Mouse (Mus musculus): ENCODE data around the gene Chd2. TPM values are rescaled to one million over a fixed set of nuclear protein-coding genes. Genes with fewer than 3 reads are reported as not detected.
A peak's percentile ranks its signal among the peaks of the same experiment; 100 is the strongest.
"Not testable (repeated sequence)": the region's sequence is repeated elsewhere in the genome, so short reads cannot be mapped to it uniquely, and the experiment has no call there.

The Chd2 gene
- polyA plus RNA-seq, 1 experiment from 2014 or later, result 40.2 TPM

DNA sequence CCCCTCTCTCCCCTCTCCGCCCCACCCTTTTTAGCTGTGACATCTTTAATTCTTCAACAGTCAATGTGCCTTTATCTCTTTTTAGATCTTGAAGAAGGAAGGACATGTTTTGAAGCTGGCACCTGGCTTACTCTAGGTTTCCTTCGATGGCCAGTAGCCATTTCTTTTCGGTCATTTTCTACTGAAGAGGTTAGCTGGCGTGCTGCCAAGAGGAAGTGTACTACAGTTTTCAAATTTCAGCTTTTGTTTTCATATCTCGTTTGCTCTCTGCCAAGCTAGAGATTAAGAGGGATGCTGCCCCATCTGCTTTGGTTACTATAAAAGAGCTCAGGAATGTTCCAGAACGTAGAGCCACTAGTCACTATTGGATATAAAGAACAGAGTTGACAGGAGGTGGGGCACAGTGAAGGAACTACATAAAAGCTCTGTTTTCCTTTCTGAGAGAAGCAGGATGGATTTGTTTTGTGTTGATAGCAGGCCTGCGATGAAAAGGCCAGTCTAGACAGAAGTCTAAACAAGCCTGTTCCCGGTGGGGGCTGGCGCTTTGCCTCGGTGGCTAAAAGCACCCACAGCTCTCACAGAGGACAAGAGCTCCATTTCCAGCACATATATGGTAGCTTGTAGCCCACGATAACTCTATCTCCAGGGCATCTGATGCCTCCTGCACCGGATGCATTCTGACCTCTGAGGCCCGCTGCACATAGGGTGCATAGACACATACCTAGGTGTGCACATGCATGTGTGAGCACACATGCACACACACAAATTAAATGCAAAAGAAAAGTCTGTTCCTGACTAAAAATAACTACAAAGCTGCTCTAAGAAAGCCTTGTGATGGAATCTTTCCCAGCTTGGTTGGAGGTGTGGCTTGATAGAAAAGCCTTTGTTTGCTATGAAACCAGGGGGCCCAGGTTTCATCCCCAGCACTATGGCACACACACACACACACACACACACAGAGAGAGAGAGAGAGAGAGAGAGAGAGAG, 42.7 kb upstream of the Chd2 start:
- Histone ChIP-seq H3K36me3 (ENCODE audit: control insufficient read depth, insufficient read depth, low read length) (no peaks in the 10 kb centered on the region), H3K9me3 (replicated peaks; ENCODE audit: control insufficient read depth, low read length) (no peaks in the 10 kb centered on the region), H3K27ac (ENCODE audit: low read depth, low read length) (peak overlapping the region; percentile 78), H3K9ac (ENCODE audit: low read length) (no peak overlapping the region), H3K4me1 (ENCODE audit: control insufficient read depth, insufficient read depth, low read length) (peaks cover 23% of the 10 kb centered on the region), H3K4me2 (ENCODE audit: low read length) (0 out of 2 replicates have a peak overlapping the region, but pooled peaks have one; percentile 10), H3K27me3 (replicated peaks; ENCODE audit: control insufficient read depth, insufficient read depth, low read length) (no peaks in the 10 kb centered on the region), H3K4me3 (ENCODE audit: low read depth, low read length) (no peak overlapping the region)
- WGBS, result 11% methylated on average over 13 of the region's 13 CpGs
- DNase-seq (ENCODE audit: low spot score) (peak; percentile 84), ATAC-seq (peak; percentile 78)

GRCm38 (mm10) chr7:73583400-73583799, 41.8 kb upstream of the Chd2 start:
- H3K36me3 ChIP-seq (ENCODE audit: control insufficient read depth, insufficient read depth, low read length), result no peaks in the 10 kb centered on the region
- H3K4me2 ChIP-seq (ENCODE audit: low read length), result no peak overlapping the region
- H3K4me1 ChIP-seq (ENCODE audit: control insufficient read depth, insufficient read depth, low read length), result peaks cover 23% of the 10 kb centered on the region
- WGBS, result 69% methylated on average over 7 of the region's 7 CpGs
- DNase-seq (ENCODE audit: low spot score) (no peak), ATAC-seq (no peak)
- no peak overlapping the region for H3K9ac ChIP-seq (ENCODE audit: low read length)
- no peaks in the 10 kb centered on the region for H3K27me3 ChIP-seq (replicated peaks; ENCODE audit: control insufficient read depth, insufficient read depth, low read length)
- H3K4me3 ChIP-seq (ENCODE audit: low read depth, low read length), result no peak overlapping the region
- no peak overlapping the region for H3K27ac ChIP-seq (ENCODE audit: low read depth, low read length)
- H3K9me3 ChIP-seq (replicated peaks; ENCODE audit: control insufficient read depth, low read length), result no peaks in the 10 kb centered on the region

DNA sequence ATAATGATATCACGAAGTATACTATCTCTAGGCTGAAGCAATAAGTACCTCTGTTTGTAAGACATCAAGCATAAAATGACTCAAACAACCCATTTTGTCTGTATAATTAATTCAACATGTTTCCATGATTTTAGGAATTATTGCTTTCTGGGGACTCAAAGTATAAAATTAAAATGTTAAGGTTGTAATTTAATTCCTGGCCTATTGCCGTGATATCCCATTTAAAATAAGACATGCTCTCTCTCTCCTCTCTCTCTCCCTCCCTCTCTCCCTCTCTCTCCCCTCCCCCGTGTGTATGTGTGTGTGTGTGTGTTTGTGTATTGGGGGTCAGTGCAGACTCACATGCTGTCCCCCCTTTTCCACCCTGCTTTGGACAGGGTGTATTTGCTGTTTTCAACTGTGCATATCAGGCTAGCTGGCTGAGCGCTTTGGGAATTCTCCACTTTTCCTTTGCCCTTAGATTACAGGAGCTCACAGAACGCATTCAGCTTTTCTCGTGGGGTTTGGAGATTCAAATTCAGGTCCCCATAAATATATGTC, 40.3 kb upstream of the Chd2 start:
- ATAC-seq, result no peak
- DNase-seq (ENCODE audit: low spot score), result no peak
- Histone ChIP-seq H3K27me3 (replicated peaks; ENCODE audit: control insufficient read depth, insufficient read depth, low read length) (no peaks in the 10 kb centered on the region), H3K4me3 (ENCODE audit: low read depth, low read length) (no peak overlapping the region), H3K36me3 (ENCODE audit: control insufficient read depth, insufficient read depth, low read length) (no peaks in the 10 kb centered on the region), H3K27ac (ENCODE audit: low read depth, low read length) (no peak overlapping the region), H3K9me3 (replicated peaks; ENCODE audit: control insufficient read depth, low read length) (no peaks in the 10 kb centered on the region), H3K4me2 (ENCODE audit: low read length) (no peak overlapping the region), H3K9ac (ENCODE audit: low read length) (no peak overlapping the region), H3K4me1 (ENCODE audit: control insufficient read depth, insufficient read depth, low read length) (peaks cover 23% of the 10 kb centered on the region)
- WGBS, result 80% methylated on average over 6 of the region's 6 CpGs

DNA sequence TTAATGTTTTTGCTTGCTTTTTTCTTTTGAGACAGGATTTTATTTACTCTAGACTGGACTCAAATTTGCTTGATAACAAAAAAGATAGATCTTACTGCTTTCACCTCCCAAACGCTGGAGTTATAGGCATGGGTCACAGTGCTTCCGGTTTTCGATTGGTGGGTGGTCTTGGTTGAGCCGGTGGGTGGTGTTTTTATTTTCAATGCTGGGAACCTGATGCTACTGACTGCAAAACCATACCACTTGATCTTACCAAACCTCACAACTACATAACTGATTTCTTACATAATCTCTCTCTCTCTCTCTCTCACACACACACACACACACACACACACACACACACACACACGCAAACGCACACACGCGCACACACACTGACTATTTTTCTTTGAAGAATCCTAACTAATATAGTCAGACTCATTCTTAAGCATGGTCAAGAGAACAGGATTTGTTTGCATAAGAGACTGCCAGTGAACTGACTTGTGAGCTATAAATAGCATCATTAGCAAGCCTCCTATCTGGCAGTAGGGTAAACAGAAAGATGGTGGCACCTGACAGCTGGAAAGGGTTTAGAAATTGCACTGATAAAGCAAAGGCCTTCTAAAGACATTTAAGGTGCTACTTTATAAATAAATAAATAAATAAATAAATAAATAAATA, 37.6 kb upstream of the Chd2 start:
- H3K4me1 ChIP-seq (ENCODE audit: control insufficient read depth, insufficient read depth, low read length), result peaks cover 11% of the 10 kb centered on the region
- ATAC-seq, result no peak

DNA sequence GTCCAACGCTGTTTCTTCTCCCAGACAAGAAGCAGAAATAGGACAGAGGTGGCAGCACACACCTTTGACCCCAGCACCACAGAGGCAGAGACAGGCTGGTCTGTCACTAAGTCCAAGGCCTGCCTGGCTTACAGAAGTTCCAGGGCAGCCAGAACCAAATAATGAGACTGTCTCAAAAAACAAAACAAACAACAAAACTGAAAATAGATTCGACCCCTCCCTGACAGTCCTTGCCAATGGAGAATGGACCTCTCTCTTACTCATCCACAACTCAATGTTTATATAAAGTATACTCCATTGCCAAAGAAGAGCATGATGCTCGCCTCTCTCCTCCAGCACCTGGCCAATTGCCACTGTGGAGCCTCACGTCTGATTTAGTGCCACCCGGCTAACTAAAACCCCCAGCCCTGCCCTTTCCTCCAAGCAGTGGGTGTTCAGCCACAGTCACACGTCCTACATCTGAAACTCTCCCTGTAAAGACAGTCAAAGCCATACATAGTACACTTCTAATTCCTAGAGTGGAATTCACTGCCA, 36.3 kb upstream of the Chd2 start:
- no peak overlapping the region for H3K9ac ChIP-seq (ENCODE audit: low read length)
- no peak overlapping the region for H3K27ac ChIP-seq (ENCODE audit: low read depth, low read length)
- no peak overlapping the region for H3K4me3 ChIP-seq (ENCODE audit: low read depth, low read length)
- no peaks in the 10 kb centered on the region for H3K27me3 ChIP-seq (replicated peaks; ENCODE audit: control insufficient read depth, insufficient read depth, low read length)
- H3K36me3 ChIP-seq (ENCODE audit: control insufficient read depth, insufficient read depth, low read length), result no peaks in the 10 kb centered on the region
- ATAC-seq (no peak), DNase-seq (ENCODE audit: low spot score) (no peak)
- no peaks in the 10 kb centered on the region for H3K9me3 ChIP-seq (replicated peaks; ENCODE audit: control insufficient read depth, low read length)
- H3K4me1 ChIP-seq (ENCODE audit: control insufficient read depth, insufficient read depth, low read length), result no peaks in the 10 kb centered on the region
- 76% methylated on average over 6 of the region's 6 CpGs for WGBS
- no peak overlapping the region for H3K4me2 ChIP-seq (ENCODE audit: low read length)

More for the DNA sequence above, 37.6 kb upstream of the Chd2 start:
- peak; percentile 42 for DNase-seq (ENCODE audit: low spot score)
- no peak overlapping the region for H3K27ac ChIP-seq (ENCODE audit: low read depth, low read length)
- no peak overlapping the region for H3K4me3 ChIP-seq (ENCODE audit: low read depth, low read length)
- WGBS, result 83% methylated on average over 8 of the region's 8 CpGs
- H3K27me3 ChIP-seq (replicated peaks; ENCODE audit: control insufficient read depth, insufficient read depth, low read length), result no peaks in the 10 kb centered on the region
- H3K9me3 ChIP-seq (replicated peaks; ENCODE audit: control insufficient read depth, low read length), result no peaks in the 10 kb centered on the region
- H3K36me3 ChIP-seq (ENCODE audit: control insufficient read depth, insufficient read depth, low read length), result no peaks in the 10 kb centered on the region
- H3K4me2 ChIP-seq (ENCODE audit: low read length), result no peak overlapping the region
- H3K9ac ChIP-seq (ENCODE audit: low read length), result no peak overlapping the region

GRCm38 (mm10) chr7:73576101-73576936, 34.7 kb upstream of the Chd2 start:
- ATAC-seq (no peak), DNase-seq (ENCODE audit: low spot score) (no peak)
- Histone ChIP-seq H3K4me3 (ENCODE audit: low read depth, low read length) (no peak overlapping the region), H3K27ac (ENCODE audit: low read depth, low read length) (no peak overlapping the region), H3K9me3 (replicated peaks; ENCODE audit: control insufficient read depth, low read length) (no peaks in the 10 kb centered on the region), H3K4me1 (ENCODE audit: control insufficient read depth, insufficient read depth, low read length) (no peaks in the 10 kb centered on the region), H3K9ac (ENCODE audit: low read length) (no peak overlapping the region), H3K36me3 (ENCODE audit: control insufficient read depth, insufficient read depth, low read length) (no peaks in the 10 kb centered on the region), H3K27me3 (replicated peaks; ENCODE audit: control insufficient read depth, insufficient read depth, low read length) (no peaks in the 10 kb centered on the region), H3K4me2 (ENCODE audit: low read length) (no peak overlapping the region)
- 63% methylated on average over 16 of the region's 16 CpGs for WGBS

DNA sequence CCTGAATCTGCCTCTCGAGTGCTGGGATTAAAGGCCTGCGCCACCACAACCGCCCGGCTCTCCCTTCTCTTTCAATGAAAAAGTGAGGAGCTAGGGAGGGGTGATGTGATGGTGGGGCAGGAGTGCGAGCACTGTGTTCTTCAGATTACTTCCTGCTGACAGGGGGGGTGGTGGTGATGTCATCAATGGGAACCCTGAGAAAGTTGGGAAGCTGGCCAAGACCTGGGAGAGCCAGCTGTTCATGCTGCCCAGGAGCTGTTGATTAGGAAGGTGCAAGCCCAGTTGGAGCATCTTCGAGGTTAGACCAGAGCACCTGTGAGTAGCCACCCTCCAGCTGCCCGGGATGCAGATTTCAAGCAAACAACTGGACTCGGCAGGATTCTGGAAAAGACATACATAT, 33.6 kb upstream of the Chd2 start:
- Histone ChIP-seq H3K4me2 (ENCODE audit: low read length) (no peak overlapping the region), H3K27me3 (replicated peaks; ENCODE audit: control insufficient read depth, insufficient read depth, low read length) (no peaks in the 10 kb centered on the region), H3K9ac (ENCODE audit: low read length) (no peak overlapping the region), H3K27ac (ENCODE audit: low read depth, low read length) (no peak overlapping the region), H3K4me1 (ENCODE audit: control insufficient read depth, insufficient read depth, low read length) (no peaks in the 10 kb centered on the region), H3K36me3 (ENCODE audit: control insufficient read depth, insufficient read depth, low read length) (no peaks in the 10 kb centered on the region), H3K9me3 (replicated peaks; ENCODE audit: control insufficient read depth, low read length) (no peaks in the 10 kb centered on the region), H3K4me3 (ENCODE audit: low read depth, low read length) (no peak overlapping the region)
- DNase-seq (ENCODE audit: low spot score) (no peak), ATAC-seq (no peak)
- 40% methylated on average over 8 of the region's 8 CpGs for WGBS

- H3K4me3 ChIP-seq (ENCODE audit: low read depth, low read length); ATAC-seq; H3K4me2 ChIP-seq (ENCODE audit: low read length); H3K27ac ChIP-seq (ENCODE audit: low read depth, low read length); H3K27me3 ChIP-seq (replicated peaks; ENCODE audit: control insufficient read depth, insufficient read depth, low read length); H3K36me3 ChIP-seq (ENCODE audit: control insufficient read depth, insufficient read depth, low read length); H3K9me3 ChIP-seq (replicated peaks; ENCODE audit: control insufficient read depth, low read length); DNase-seq (ENCODE audit: low spot score); H3K9ac ChIP-seq (ENCODE audit: low read length); H3K4me1 ChIP-seq (ENCODE audit: control insufficient read depth, insufficient read depth, low read length): not testable (repeated sequence)
- 51% methylated on average over 3 of the region's 3 CpGs for WGBS
Observed at GRCm38 (mm10) chr7:73574673-73575072, 33.0 kb upstream of the Chd2 start.
